25 mouse cellular contexts compared by ENCODE assay signal in the genomic region with DNA sequence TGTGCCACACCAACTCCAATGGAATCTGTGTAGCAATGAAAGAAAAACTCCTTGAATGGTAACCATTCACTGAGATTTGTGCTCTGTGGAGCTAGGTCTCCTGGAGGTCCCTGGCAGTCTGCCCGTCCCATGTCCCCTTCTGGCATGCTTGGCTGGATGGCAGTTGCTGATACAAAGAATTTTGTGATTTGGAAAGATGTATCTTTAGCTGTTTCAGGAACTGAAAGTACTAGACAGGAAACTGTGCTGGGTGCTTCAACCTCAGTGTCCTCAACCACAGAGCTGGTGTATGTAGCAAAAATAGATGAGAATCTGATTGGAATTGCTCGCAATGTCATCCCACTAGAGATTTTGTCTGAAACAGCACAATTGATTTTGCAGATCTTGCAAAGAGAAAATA. TPM values are rescaled to one million over a fixed set of nuclear protein-coding genes. Genes with fewer than 3 reads are reported as not detected.
DNase-seq lines count a peak whose midpoint lies in the region; ATAC-seq lines count a peak whose summit lies in the region.
"Had no signal": no experiment of that assay in that cellular context is flagged by ENCODE, and none has a peak within 500 bp of the region (broad histone marks: within the 10 kb centered on the region; RNA-seq: fewer than 3 reads in every experiment).

No protein-coding gene starts in this region.

- peak; percentile 2 for DNase-seq in gastrocnemius, adult 18-20 months (ENCODE audit: low spot score)
- no peak for DNase-seq in gastrocnemius, adult 8-10 months (ENCODE audit: low spot score in 2 of 2)
- peak; percentile 5 for DNase-seq in kidney, postnatal 10 days
- DNase-seq in hindbrain, embryonic 14.5 days (ENCODE audit: low spot score): no peak
- DNase-seq: adrenal gland, postnatal 14 days; cerebellum, adult 18-20 months; forebrain, postnatal 0 days; liver, embryonic 13.5 days; lung, postnatal 10 days had no signal

- H3K9me3 ChIP-seq in kidney, embryonic 15.5 days (replicated peaks): 0 out of 2 replicates have a peak, but pooled peaks cover 3% of the 10 kb centered on the region
- peaks cover 80% of the 10 kb centered on the region for H3K9me3 ChIP-seq in hindbrain, embryonic 14.5 days (ENCODE audit: control insufficient read depth, low read length)
- H3K9me3 ChIP-seq: stomach, embryonic 15.5 days had no signal

- WGBS in kidney, embryonic 15.5 days: 71% methylated on average over 2 of the region's 2 CpGs
- WGBS in macrophage (ENCODE audit: missing documents): 10% methylated on average over 2 of the region's 2 CpGs
- 71% methylated on average over 2 of the region's 2 CpGs for WGBS in hindbrain, embryonic 14.5 days

- no peak overlapping the region for H3K27ac ChIP-seq in kidney, embryonic 15.5 days
- H3K27ac ChIP-seq in macrophage: peak overlapping the region; percentile 94
- H3K27ac ChIP-seq in hindbrain, embryonic 14.5 days: no peak overlapping the region
- H3K27ac ChIP-seq: embryonic facial prominence, embryonic 13.5 days; hindbrain, embryonic 10.5 days; limb, embryonic 10.5 days; liver, embryonic 13.5 days; midbrain, embryonic 12.5 days; neural tube, embryonic 15.5 days; stomach, embryonic 15.5 days had no signal

- no peaks in the 10 kb centered on the region for H3K36me3 ChIP-seq in kidney, embryonic 15.5 days
- no peaks in the 10 kb centered on the region for H3K36me3 ChIP-seq in macrophage (ENCODE audit: inconsistent target)
- H3K36me3 ChIP-seq in hindbrain, embryonic 14.5 days (replicated peaks; ENCODE audit: control insufficient read depth, insufficient read depth): no peaks in the 10 kb centered on the region
- H3K36me3 ChIP-seq: embryonic facial prominence, embryonic 13.5 days; hindbrain, embryonic 10.5 days; limb, embryonic 10.5 days; liver, embryonic 13.5 days; midbrain, embryonic 12.5 days; neural tube, embryonic 15.5 days; stomach, embryonic 15.5 days had no signal

- no peak for ATAC-seq in kidney, embryonic 15.5 days (replicated peaks; ENCODE audit: low FRiP score)
- peak; percentile 87 for ATAC-seq in common myeloid progenitor, adult 5-6 weeks (replicated peaks; ENCODE audit: low read depth, poor library complexity, severe bottlenecking)
- ATAC-seq in hindbrain, embryonic 14.5 days (ENCODE audit: low FRiP score): no peak
- no peak for ATAC-seq in frontal cortex, adult (ENCODE audit: low TSS enrichment)
- ATAC-seq: forebrain, postnatal 0 days had no signal

- no peak overlapping the region for H3K4me2 ChIP-seq in kidney, embryonic 15.5 days
- no peak overlapping the region for H3K4me2 ChIP-seq in hindbrain, embryonic 14.5 days (replicated peaks)
- H3K4me2 ChIP-seq: embryonic facial prominence, embryonic 13.5 days; liver, embryonic 13.5 days; midbrain, embryonic 12.5 days; neural tube, embryonic 15.5 days; stomach, embryonic 15.5 days had no signal

- H3K9ac ChIP-seq in kidney, embryonic 15.5 days: no peak overlapping the region
- H3K9ac ChIP-seq in hindbrain, embryonic 14.5 days: no peak overlapping the region
- H3K9ac ChIP-seq: embryonic facial prominence, embryonic 13.5 days; forebrain, postnatal 0 days; liver, embryonic 13.5 days; midbrain, embryonic 12.5 days; neural tube, embryonic 15.5 days; stomach, embryonic 15.5 days had no signal

- no peaks in the 10 kb centered on the region for H3K27me3 ChIP-seq in kidney, embryonic 15.5 days
- no peaks in the 10 kb centered on the region for H3K27me3 ChIP-seq in hindbrain, embryonic 14.5 days (ENCODE audit: control insufficient read depth, insufficient read depth, low read length)
- H3K27me3 ChIP-seq: embryonic facial prominence, embryonic 13.5 days; liver, embryonic 13.5 days; midbrain, embryonic 12.5 days; neural tube, embryonic 15.5 days; stomach, embryonic 15.5 days had no signal

- H3K79me2 ChIP-seq in macrophage (ENCODE audit: inconsistent target): no peaks in the 10 kb centered on the region

- H3K4me3 ChIP-seq in kidney, embryonic 15.5 days (replicated peaks): no peak overlapping the region
- H3K4me3 ChIP-seq in macrophage (ENCODE audit: inconsistent target): no peak overlapping the region
- H3K4me3 ChIP-seq in hindbrain, embryonic 14.5 days (replicated peaks; ENCODE audit: low read length): no peak overlapping the region
- H3K4me3 ChIP-seq: embryonic facial prominence, embryonic 13.5 days; hindbrain, embryonic 10.5 days; limb, embryonic 10.5 days; liver, embryonic 13.5 days; midbrain, embryonic 12.5 days; myocyte; neural tube, embryonic 15.5 days; stomach, embryonic 15.5 days had no signal

- no peaks in the 10 kb centered on the region for H3K4me1 ChIP-seq in kidney, embryonic 15.5 days
- H3K4me1 ChIP-seq in hindbrain, embryonic 14.5 days (replicated peaks; ENCODE audit: control insufficient read depth, insufficient read depth, low read length): no peaks in the 10 kb centered on the region
- H3K4me1 ChIP-seq: embryonic facial prominence, embryonic 13.5 days; hindbrain, embryonic 10.5 days; limb, embryonic 10.5 days; liver, embryonic 13.5 days; midbrain, embryonic 12.5 days; neural tube, embryonic 15.5 days; stomach, embryonic 15.5 days had no signal

RNA-seq across cellular contexts. Expression of a gene that starts 44.8 kb away (rescaled TPM):
- not detected for total RNA-seq in gastrocnemius, adult 18-20 months (2021)
- not detected for total RNA-seq in gastrocnemius, adult 8-10 months (2022)
- polyA plus RNA-seq in kidney, embryonic 15.5 days (2015; fragmentation: Nextera tagmentation; extraction: Ambion mirVana): not detected in 2 replicates
- not detected in 2 replicates for total RNA-seq in common myeloid progenitor, adult 5-6 weeks (2017)
- total RNA-seq in macrophage (2018; cell fraction: chromatin; rRNA removed): not detected
- not detected for total RNA-seq in macrophage (2018; cell fraction: cytosol; rRNA removed)
- total RNA-seq in macrophage (2018; cell fraction: nucleus; rRNA removed): not detected
- not detected in 3 replicates for polyA plus RNA-seq in macrophage (2018)
- not detected in 2 replicates for polyA plus RNA-seq in hindbrain, embryonic 14.5 days (2014; fragmentation: Nextera tagmentation; extraction: Ambion mirVana)
- total RNA-seq: adrenal gland, postnatal 14 days; forebrain, postnatal 0 days; layer of hippocampus, adult 18-20 months had no signal
- polyA plus RNA-seq: cortical plate, adult 2 months; embryonic facial prominence, embryonic 13.5 days; forebrain, postnatal 0 days; gonadal fat pad, adult 2 months; hindbrain, embryonic 10.5 days; kidney, embryonic 14.5 days; limb, embryonic 10.5 days; liver, embryonic 13.5 days; midbrain, embryonic 12.5 days; myocyte; neural tube, embryonic 15.5 days; small intestine, adult 2 months; stomach, embryonic 15.5 days had no signal

Comparison
In these comparisons a context has a peak if more than half of its experiments do, and no peak if none do; other contexts are left out.
1. DNase-seq: peak in gastrocnemius, adult 18-20 months (single experiment) and kidney, postnatal 10 days (single experiment); none in gastrocnemius, adult 8-10 months (0 of 2) and hindbrain, embryonic 14.5 days (single experiment).